Mouse (Mus musculus) adrenal gland, postnatal 36 days (tissue): Measurements from ENCODE around the gene Sv2a. TPM values are rescaled to one million over a fixed set of nuclear protein-coding genes. Genes with fewer than 3 reads are reported as not detected.

Source experiments
- DNase-seq, 2 experiments: peaks; one replicate each; pipeline ENCODE4 v3.0.0; 2021; ENCODE audit warnings: mixed read lengths in 1 of 2
- long read RNA-seq, 2 experiments: library from polyadenylated mRNA; stranded (forward); transcript quantifications; one replicate each; pipeline ENCODE4 v2.0.0; 2021; ENCODE audit warnings: borderline sequencing depth in 2 of 2
- total RNA-seq, 2 experiments: library from RNA; stranded (reverse); gene quantifications; 2 replicates each; pipeline ENCODE4 v1.2.3; 2021

Gene Sv2a
- total RNA-seq: 1 to 10 TPM; 5.5 to 7.5 TPM
- long read RNA-seq, experiment 1, full-length matches to known transcripts: 4 of 5 reads
- long read RNA-seq, experiment 1, partial matches to known transcripts: 1 of 5 reads
- long read RNA-seq, experiment 1, other reads (novel, unspliced or antisense): 0 of 5 reads
- long read RNA-seq, experiment 2, full-length matches to known transcripts: 2 of 2 reads
- long read RNA-seq, experiment 2, partial matches to known transcripts: 0 of 2 reads
- long read RNA-seq, experiment 2, other reads (novel, unspliced or antisense): 0 of 2 reads

DNA sequence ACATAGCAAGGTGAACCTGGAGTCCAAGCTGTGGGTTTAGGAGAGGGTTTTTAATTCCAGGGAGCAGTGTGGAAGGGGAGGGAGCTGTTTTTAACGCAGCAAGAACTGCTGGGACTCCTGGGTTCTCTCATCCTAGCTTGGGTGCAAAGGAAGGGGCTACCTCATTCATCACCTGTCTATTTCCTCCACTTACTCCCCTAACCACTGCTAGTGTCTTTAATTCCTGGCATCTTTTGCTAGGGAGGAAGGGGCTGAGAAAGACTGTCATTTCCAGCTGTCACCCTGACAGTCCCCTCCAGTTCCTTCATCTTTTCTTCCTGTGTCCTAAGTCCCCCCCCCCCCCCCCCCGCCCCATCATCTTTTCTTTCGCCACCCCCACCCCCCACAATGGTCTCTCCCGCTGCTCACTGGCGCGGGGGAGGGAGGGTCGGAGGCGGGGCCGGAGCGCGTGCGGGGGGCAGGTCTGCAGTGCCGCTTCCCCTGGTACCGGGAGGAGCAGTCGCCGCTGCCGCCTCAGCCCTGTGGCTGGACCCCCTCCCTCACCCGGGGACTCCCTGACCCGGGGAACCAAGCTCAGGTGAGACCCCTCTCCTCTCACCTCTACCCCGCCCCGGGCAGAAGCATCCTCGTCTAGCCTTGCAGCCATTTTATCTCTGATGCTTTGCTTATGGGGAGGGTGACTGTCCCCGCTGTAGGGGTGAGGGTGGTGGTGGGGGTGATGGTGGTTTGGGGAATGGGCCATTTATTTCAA is at the start of gene Sv2a:
Gene Sv2a (plus strand): TSS at position 425 of the 751 bp plus-strand sequence.
- DNase-seq: peak; percentile 55 to 71

DNA sequence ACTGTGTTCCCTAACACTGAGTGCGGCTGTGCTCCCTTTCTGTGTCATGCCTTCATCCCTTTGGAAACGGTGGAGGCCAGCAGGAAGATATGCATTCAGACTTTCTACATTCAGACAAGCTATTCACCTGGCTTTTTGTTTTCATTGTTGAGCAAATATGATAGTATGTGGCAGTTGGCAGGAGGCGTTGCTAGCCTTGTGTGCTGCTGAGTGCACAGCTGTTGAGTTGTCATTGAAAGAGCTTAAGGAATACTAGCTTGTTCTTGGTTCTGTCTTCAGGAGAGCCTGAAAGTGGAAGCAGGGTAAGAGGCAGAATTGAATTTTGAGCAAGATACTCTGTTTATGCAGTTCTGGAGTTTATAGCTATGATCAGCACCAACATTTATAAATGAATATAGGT is 48.5 kb upstream of the Sv2a start:
- no peak for DNase-seq

DNA sequence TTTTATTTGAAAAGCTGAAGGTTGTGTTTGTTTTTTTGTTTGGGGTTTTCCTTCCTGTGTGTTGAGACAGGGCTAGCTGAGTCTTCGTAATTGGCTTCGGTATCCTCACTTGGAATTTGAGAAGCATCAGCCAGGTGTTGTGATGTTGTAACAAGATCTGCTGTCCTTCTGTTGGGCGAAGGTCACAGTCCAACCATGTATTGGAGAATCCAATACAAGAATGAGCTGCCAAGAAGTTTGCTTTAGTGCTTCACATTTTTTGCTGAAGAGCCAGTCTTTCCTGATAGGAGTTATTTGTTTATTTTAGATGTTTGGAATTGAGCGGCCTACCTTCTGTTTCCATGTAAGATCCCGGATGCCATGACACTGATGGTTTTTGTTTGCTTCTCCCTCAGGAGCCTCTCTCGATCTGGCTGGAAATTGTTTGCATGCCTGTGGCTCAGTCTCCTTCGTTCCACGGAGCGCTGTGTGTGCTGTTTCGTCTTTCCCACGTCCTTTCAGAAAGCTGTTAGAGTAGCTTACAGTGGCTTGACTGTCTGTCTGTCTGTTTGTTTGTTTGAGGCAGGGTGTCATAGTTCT is 47.5 kb upstream of the Sv2a start:
- no peak for DNase-seq

DNA sequence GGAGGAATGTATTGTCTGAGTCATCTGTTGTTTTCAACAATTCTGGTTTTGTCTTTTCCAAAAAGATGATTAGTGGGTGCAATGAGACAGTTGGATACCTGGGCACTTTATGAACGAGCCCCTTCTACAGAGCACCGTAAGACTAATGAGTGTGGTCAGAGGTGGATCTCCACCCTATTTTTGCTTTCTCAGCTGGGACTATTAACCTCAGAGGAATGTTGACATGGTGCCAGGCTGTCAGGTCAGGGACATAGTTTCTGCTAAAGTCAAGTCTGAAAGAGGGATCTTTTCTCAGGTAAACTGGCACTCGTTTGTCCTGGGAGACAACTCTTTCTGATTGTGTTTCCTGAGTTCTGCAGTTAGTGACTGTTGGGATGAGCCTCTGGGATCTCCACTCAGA is 45.9 kb upstream of the Sv2a start:
- DNase-seq: peak; percentile 68 to 77

GRCm38 (mm10) chr3:96147950-96148349 is 33.0 kb upstream of the Sv2a start:
- peak in 1 of 2 experiments; percentile 52 for DNase-seq

GRCm38 (mm10) chr3:96151836-96152235 is 29.1 kb upstream of the Sv2a start:
- DNase-seq: no peak

DNA sequence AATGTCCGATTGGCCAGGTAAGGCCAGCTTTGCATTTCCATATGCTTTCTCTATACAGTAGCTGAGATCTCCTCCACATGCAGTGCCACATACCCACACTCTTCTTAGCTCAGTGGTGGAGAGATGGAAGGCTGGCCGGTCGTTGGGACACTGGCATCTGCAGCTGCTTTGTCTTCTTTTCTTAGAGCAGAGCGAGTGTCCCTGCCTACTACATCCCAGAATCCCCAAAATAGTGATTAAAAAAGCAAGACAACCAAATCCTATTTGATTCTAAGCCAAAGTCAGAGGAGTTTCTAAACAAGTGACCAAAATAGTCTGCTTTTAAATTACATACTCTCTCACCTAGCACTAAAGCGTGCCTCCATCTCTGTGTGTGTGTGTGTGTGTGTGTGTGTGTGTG is 28.3 kb upstream of the Sv2a start:
- DNase-seq: no peak

GRCm38 (mm10) chr3:96155501-96155900 is 25.4 kb upstream of the Sv2a start:
- DNase-seq: no peak

DNA sequence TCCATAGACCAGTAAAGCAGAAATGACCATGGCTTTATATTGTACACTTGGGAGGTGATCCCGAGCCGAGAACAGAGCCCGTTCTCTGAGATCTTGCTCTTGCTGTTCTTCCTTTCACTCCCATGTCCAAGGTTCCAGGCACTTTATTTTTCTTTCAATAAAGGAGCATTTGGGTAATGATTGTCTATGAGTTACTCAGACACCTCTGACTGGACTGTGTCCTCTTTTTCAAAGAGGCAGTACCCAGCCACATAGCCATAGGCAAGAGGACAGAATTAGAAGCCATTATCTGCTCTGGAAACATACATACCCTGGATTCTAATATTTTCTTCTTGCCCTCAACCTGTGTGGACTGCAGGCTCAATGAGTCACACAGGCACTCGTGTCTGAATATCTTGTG is 21.1 kb upstream of the Sv2a start:
- DNase-seq: no peak

DNA sequence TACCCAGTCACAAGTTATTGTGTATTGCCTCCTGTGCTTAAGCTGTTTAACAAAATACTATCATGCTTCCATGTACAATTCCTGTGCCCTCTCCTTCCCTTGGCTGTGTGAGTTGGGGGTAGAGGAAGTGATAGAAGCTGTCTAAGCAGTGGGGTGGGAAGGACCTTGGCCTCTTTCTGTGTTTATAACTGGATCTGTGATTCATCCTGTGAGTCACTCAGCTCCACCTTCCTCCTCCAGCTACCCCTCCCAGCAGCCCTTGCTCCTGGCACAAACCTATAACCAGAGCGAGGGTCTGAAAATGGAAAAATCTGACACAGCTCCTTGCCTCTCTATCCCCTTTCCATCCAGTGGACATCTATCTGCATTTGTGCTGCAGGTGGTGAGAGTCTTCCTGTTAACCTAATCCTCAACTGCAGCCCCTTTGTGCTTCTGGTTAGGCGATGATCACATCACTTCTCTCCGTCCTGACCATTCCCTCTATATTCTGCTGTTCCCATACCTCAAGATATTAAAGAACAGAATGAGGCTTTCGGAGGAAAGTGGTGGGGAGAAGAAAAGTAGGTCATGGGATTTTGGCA is 20.6 kb upstream of the Sv2a start:
- DNase-seq: peak; percentile 81 to 87

DNA sequence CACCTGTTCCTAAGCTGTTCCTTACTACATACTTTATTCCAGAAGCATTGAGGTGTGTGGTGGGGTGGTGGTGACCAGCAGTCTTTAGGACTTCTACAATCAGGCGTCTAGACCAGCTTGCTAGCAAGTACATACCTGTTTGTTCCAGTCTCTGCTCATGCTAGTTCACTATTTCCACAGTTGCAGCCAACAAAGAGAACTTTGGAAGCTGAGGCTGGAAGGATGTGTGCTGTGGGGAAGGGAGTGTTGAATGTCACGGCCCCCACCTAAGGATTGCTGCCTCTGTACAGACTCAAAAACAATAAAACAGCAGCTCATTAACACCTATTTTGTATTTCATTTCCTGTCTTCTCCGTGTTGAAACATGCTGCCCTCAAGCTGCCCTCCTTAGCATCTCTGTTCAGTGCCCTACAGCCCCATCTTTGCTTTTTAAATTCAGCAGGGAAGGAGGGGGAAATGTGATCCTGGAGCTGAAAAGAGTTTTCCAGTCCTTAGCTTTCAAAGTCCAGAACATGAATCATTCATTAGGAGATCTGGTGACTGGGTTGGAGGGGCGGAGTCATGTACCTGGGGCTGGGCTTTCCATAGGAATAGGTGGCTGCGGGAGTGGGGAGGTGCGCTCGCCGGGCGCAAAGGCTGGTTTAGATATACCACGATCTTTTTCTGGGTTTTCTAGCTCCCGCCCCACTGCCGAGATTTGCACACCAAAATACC is 20.0 kb upstream of the Sv2a start:
- peak; percentile 82 to 88 for DNase-seq

DNA sequence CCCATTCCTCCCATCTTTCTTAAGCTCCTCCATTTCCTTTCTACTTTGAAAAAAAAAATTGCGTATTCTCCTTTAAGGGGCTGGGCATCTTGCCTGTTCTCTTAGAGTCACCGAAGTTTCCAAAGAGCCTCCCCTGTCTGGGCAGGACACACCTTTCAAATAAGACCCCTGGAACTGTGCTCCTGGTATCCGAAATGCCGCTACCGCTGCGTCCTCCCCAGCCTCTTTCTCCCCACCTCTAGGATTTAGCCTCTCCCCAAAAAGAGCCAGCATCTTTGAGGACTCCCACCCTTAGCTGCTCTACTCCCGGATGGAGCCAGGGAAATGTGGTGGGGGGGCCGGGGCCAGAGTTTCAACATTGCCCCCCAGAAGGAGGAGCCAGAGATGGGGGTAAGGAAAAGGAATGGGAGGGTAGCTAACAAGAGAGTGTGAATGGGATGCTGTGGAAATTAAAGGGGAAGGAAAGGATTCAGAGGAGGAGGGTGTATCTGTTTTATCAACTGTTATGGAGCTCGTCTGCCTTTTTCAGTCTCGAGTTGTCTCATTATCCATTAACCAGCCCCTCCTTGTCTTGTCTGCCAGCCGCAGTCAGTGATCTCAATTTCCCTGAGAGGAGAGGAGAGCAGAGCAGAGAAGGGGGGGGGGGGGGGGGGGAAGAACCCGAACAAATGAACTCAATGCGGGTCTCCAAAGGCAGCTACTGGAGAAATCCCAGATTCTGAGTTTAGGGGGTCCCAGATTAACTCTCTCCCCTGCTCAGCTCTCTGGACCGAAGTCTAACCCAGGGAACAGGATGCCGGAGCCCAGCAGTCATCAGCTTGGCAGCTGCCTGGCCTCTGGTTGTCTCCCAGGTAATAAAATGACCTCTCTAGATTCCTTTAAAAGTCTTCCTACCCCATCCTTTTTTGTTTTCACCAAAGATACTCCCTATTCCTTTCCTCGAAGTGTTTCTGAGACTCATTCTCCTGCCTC is 18.8 kb upstream of the Sv2a start, which contains the start of gene Mtmr11:
Gene Mtmr11 (plus strand): TSS at position 136 of the 972 bp plus-strand sequence.
- DNase-seq: peak; percentile 26 to 60

- no peak for DNase-seq
These were observed 17.9 kb upstream of the Sv2a start for GRCm38 (mm10) chr3:96163040-96163439.

DNA sequence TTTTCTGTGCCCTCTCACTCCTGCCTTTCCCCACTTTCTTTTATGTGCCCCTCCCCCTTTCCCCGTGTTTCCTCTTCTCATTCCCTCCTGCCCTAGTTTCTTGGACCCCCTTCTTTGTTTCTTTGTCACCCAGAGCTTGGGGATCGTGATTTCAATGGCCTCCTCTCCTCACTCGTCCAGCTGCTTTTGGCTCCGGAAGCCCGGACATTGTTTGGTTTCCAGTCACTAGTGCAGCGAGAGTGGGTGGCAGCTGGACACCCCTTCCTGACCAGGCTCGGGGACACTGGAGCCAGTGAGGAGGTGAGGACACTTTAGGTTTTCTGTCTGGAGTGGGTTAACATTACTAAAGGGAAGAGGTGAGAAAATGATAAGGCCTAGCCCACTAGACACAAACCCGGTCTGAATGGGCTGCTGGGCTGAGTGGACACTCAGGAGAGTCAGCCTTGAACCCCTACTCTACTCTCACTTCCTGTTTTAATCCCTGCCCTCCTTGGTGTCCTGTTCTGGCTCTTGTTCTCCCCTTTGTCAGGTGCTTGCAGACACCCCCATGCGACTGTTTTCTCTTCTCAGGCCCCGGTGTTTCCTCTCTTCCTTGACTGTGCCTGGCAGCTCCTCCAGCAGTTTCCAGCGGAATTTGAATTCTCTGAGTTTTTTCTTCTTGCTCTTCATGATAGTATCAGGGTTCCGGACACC is 12.3 kb upstream of the Sv2a start:
- no peak for DNase-seq

GRCm38 (mm10) chr3:96170276-96170675 is 10.7 kb upstream of the Sv2a start:
- DNase-seq: peak; percentile 56 to 70

- peak in 1 of 2 experiments; percentile 23 for DNase-seq
These were observed 9.9 kb upstream of the Sv2a start for GRCm38 (mm10) chr3:96170976-96171545.

- no peak for DNase-seq
These were observed 9.3 kb upstream of the Sv2a start for GRCm38 (mm10) chr3:96171583-96172196.

GRCm38 (mm10) chr3:96172197-96173178 is 8.5 kb upstream of the Sv2a start, which contains the start of gene Sf3b4:
TSS of gene Sf3b4 (plus strand) at chr3:96172332.
- peak; percentile 88 to 92 for DNase-seq
